Mouse (Mus musculus): ENCODE results near the gene Fam129b. TPM values are rescaled to one million over a fixed set of nuclear protein-coding genes. Genes with fewer than 3 reads are reported as not detected.
"Not testable (repeated sequence)": the region's sequence is repeated elsewhere in the genome, so short reads cannot be mapped to it uniquely, and the experiment has no call there.

Fam129b gene
- total RNA-seq (2021), result 10 to 100 TPM; 15.8 to 32.3 TPM
- long read RNA-seq, experiment 1, transcript Fam129b-201 (14 exons, 3,714 nt), result major isoform, 19 of 29 reads
- long read RNA-seq, experiment 1, partial matches to known transcripts, result 4 of 29 reads
- long read RNA-seq, experiment 1, other reads (novel, unspliced or antisense), result 6 of 29 reads
- long read RNA-seq, experiment 2, transcript Fam129b-201 (14 exons, 3,714 nt), result major isoform, 16 of 18 reads
- long read RNA-seq, experiment 2, partial matches to known transcripts, result 1 of 18 reads
- long read RNA-seq, experiment 2, other reads (novel, unspliced or antisense), result 1 of 18 reads

GRCm38 (mm10) chr2:32875675-32876489 lies at the start of gene Fam129b:
Fam129b (plus strand) TSS chr2:32876114.
- peak; percentile 89 to 94 for DNase-seq

- no peak for DNase-seq
Measured at GRCm38 (mm10) chr2:32828979-32829676, 46.8 kb upstream of the Fam129b start.

- peak; percentile 41 to 58 for DNase-seq
Measured at GRCm38 (mm10) chr2:32834496-32834895, 41.4 kb upstream of the Fam129b start.

- no peak for DNase-seq
Measured at GRCm38 (mm10) chr2:32835588-32835987, 40.3 kb upstream of the Fam129b start.

- peak; percentile 25 to 30 for DNase-seq
Measured at GRCm38 (mm10) chr2:32838147-32838884, 37.6 kb upstream of the Fam129b start.

GRCm38 (mm10) chr2:32839261-32839660 lies 36.7 kb upstream of the Fam129b start:
- no peak for DNase-seq

- DNase-seq, result no peak
Measured at GRCm38 (mm10) chr2:32841099-32841498, 34.8 kb upstream of the Fam129b start.

- DNase-seq, result peak in 1 of 2 experiments; percentile 39
Measured at GRCm38 (mm10) chr2:32842558-32842957, 33.4 kb upstream of the Fam129b start.

- DNase-seq, result no peak
Measured at GRCm38 (mm10) chr2:32845572-32846100, 30.3 kb upstream of the Fam129b start.

- peak; percentile 69 to 78 for DNase-seq
Measured at GRCm38 (mm10) chr2:32846101-32846804, 29.7 kb upstream of the Fam129b start.

GRCm38 (mm10) chr2:32846805-32847467 lies 29.0 kb upstream of the Fam129b start, which contains the start of gene Stxbp1:
Stxbp1 (minus strand) TSS chr2:32847245.
- DNase-seq, result peak; percentile 93 to 97

GRCm38 (mm10) chr2:32847468-32847821 lies 28.5 kb upstream of the Fam129b start:
- DNase-seq, result no peak

GRCm38 (mm10) chr2:32852156-32852555 lies 23.8 kb upstream of the Fam129b start:
- DNase-seq, result peak in 1 of 2 experiments; percentile 37

- DNase-seq, result not testable (repeated sequence)
Measured at GRCm38 (mm10) chr2:32853716-32854115, 22.2 kb upstream of the Fam129b start.

GRCm38 (mm10) chr2:32854206-32854605 lies 21.7 kb upstream of the Fam129b start:
- peak; percentile 94 to 97 for DNase-seq

GRCm38 (mm10) chr2:32855046-32855785 lies 20.7 kb upstream of the Fam129b start:
- no peak for DNase-seq

GRCm38 (mm10) chr2:32855790-32856465 lies 20.0 kb upstream of the Fam129b start:
- no peak for DNase-seq

GRCm38 (mm10) chr2:32857584-32857983 lies 18.3 kb upstream of the Fam129b start:
- peak; percentile 82 to 90 for DNase-seq

Data from adrenal gland, postnatal 36 days (tissue).